Mouse (Mus musculus): ENCODE results near the gene Zfp961. TPM values are rescaled to one million over a fixed set of nuclear protein-coding genes. Genes with fewer than 3 reads are reported as not detected.
"Not testable (repeated sequence)": the region's sequence is repeated elsewhere in the genome, so short reads cannot be mapped to it uniquely, and the experiment has no call there.

Zfp961 gene
- polyA plus RNA-seq, 1 experiment, result 5.1 TPM

- peaks cover 3% of the 10 kb centered on the region for H3K27me3 ChIP-seq (ENCODE audit: control insufficient read depth, insufficient read depth, insufficient read length)
- no peak overlapping the region for H3ac ChIP-seq (ENCODE audit: control insufficient read depth, insufficient read length, low read depth)
- no peaks in the 10 kb centered on the region for H3K79me3 ChIP-seq (ENCODE audit: low read depth)
- no peaks in the 10 kb centered on the region for H3K36me3 ChIP-seq (ENCODE audit: control insufficient read depth, insufficient read depth)
- no peak overlapping the region for H3K4me3 ChIP-seq (ENCODE audit: insufficient read depth, poor library complexity, severe bottlenecking)
- TF ChIP-seq CTCF (IDR thresholded peaks at IDR 0.05; ENCODE audit: control insufficient read depth, insufficient read depth, insufficient read length) (no peak), FOSL1 (IDR thresholded peaks at IDR 0.05; ENCODE audit: insufficient read depth, low read length, poor library complexity, severe bottlenecking) (no peak), MAX (IDR thresholded peaks at IDR 0.05) (no peak), MYOD1 (IDR thresholded peaks at IDR 0.05; ENCODE audit: control insufficient read depth, insufficient read length, low read depth) (no peak), CEBPB (IDR thresholded peaks at IDR 0.05; ENCODE audit: low read depth) (no peak), MYOG (IDR thresholded peaks at IDR 0.05; ENCODE audit: control insufficient read depth, extremely low read depth, insufficient read length) (no peak), USF1 (IDR thresholded peaks at IDR 0.05; ENCODE audit: low read depth) (no peak)
- H3K79me2 ChIP-seq (ENCODE audit: control insufficient read depth, insufficient read depth), result no peaks in the 10 kb centered on the region
Measured at GRCm38 (mm10) chr8:72000223-72000622, 49.4 kb downstream of the Zfp961 start.

- Histone ChIP-seq H3K36me3 (ENCODE audit: control insufficient read depth, insufficient read depth) (no peaks in the 10 kb centered on the region), H3K27me3 (ENCODE audit: control insufficient read depth, insufficient read depth, insufficient read length) (peaks cover 3% of the 10 kb centered on the region), H3K79me2 (ENCODE audit: control insufficient read depth, insufficient read depth) (no peaks in the 10 kb centered on the region), H3K4me3 (ENCODE audit: insufficient read depth, poor library complexity, severe bottlenecking) (no peak overlapping the region), H3ac (ENCODE audit: control insufficient read depth, insufficient read length, low read depth) (no peak overlapping the region), H3K79me3 (ENCODE audit: low read depth) (no peaks in the 10 kb centered on the region)
- TF ChIP-seq FOSL1 (IDR thresholded peaks at IDR 0.05; ENCODE audit: insufficient read depth, low read length, poor library complexity, severe bottlenecking) (no peak), MYOD1 (IDR thresholded peaks at IDR 0.05; ENCODE audit: control insufficient read depth, insufficient read length, low read depth) (no peak), CEBPB (IDR thresholded peaks at IDR 0.05; ENCODE audit: low read depth) (no peak), MYOG (IDR thresholded peaks at IDR 0.05; ENCODE audit: control insufficient read depth, extremely low read depth, insufficient read length) (no peak), CTCF (IDR thresholded peaks at IDR 0.05; ENCODE audit: control insufficient read depth, insufficient read depth, insufficient read length) (no peak), MAX (IDR thresholded peaks at IDR 0.05) (no peak)
Measured at GRCm38 (mm10) chr8:72002942-72003341, 52.1 kb downstream of the Zfp961 start.

- H3K36me3 ChIP-seq (ENCODE audit: control insufficient read depth, insufficient read depth), result no peaks in the 10 kb centered on the region
- H3K79me3 ChIP-seq (ENCODE audit: low read depth), result no peaks in the 10 kb centered on the region
- no peaks in the 10 kb centered on the region for H3K79me2 ChIP-seq (ENCODE audit: control insufficient read depth, insufficient read depth)
- no peak for TF ChIP-seq CEBPB (IDR thresholded peaks at IDR 0.05; ENCODE audit: low read depth)
- no peak for TF ChIP-seq FOSL1 (IDR thresholded peaks at IDR 0.05; ENCODE audit: insufficient read depth, low read length, poor library complexity, severe bottlenecking)
- no peak for TF ChIP-seq CTCF (IDR thresholded peaks at IDR 0.05; ENCODE audit: control insufficient read depth, insufficient read depth, insufficient read length)
- no peak for TF ChIP-seq MYOD1 (IDR thresholded peaks at IDR 0.05; ENCODE audit: control insufficient read depth, insufficient read length, low read depth)
- TF ChIP-seq MAX (IDR thresholded peaks at IDR 0.05), result no peak
- no peak for TF ChIP-seq MYOG (IDR thresholded peaks at IDR 0.05; ENCODE audit: control insufficient read depth, extremely low read depth, insufficient read length)
- TF ChIP-seq USF1 (IDR thresholded peaks at IDR 0.05; ENCODE audit: low read depth), result no peak
- peaks cover 3% of the 10 kb centered on the region for H3K27me3 ChIP-seq (ENCODE audit: control insufficient read depth, insufficient read depth, insufficient read length)
- H3ac ChIP-seq (ENCODE audit: control insufficient read depth, insufficient read length, low read depth), result no peak overlapping the region
- H3K4me3 ChIP-seq (ENCODE audit: insufficient read depth, poor library complexity, severe bottlenecking), result no peak overlapping the region
Measured at GRCm38 (mm10) chr8:72005912-72006311, 55.1 kb downstream of the Zfp961 start.

DNA sequence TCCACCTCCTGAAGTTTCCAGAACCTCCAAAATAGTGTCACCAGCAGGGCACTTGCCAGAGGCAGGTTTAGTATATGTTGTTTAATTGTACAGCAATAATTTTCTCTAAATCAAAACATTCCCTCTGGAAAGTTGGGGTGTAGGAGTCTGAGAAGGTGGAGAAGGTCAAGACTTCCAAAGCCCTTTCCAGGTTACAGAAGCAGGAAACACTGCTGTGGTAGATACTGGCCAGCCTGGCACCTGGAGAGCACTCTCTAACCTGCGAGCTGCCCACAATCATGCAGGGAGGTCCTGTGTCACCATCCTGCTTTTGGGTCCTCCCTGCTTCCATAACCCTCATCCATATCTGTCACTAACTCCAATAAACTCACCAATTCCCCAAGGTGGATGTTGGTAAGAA lies 55.9 kb downstream of the Zfp961 start:
- H3K79me2 ChIP-seq (ENCODE audit: control insufficient read depth, insufficient read depth), result no peaks in the 10 kb centered on the region
- no peaks in the 10 kb centered on the region for H3K36me3 ChIP-seq (ENCODE audit: control insufficient read depth, insufficient read depth)
- H3ac ChIP-seq (ENCODE audit: control insufficient read depth, insufficient read length, low read depth), result no peak overlapping the region
- H3K27me3 ChIP-seq (ENCODE audit: control insufficient read depth, insufficient read depth, insufficient read length), result no peaks in the 10 kb centered on the region
- no peaks in the 10 kb centered on the region for H3K79me3 ChIP-seq (ENCODE audit: low read depth)
- no peak overlapping the region for H3K4me3 ChIP-seq (ENCODE audit: insufficient read depth, poor library complexity, severe bottlenecking)
- TF ChIP-seq CTCF (IDR thresholded peaks at IDR 0.05; ENCODE audit: control insufficient read depth, insufficient read depth, insufficient read length), result no peak
- TF ChIP-seq MAX (IDR thresholded peaks at IDR 0.05), result no peak
- no peak for TF ChIP-seq MYOD1 (IDR thresholded peaks at IDR 0.05; ENCODE audit: control insufficient read depth, insufficient read length, low read depth)
- TF ChIP-seq MYOG (IDR thresholded peaks at IDR 0.05; ENCODE audit: control insufficient read depth, extremely low read depth, insufficient read length), result no peak
- TF ChIP-seq FOSL1 (IDR thresholded peaks at IDR 0.05; ENCODE audit: insufficient read depth, low read length, poor library complexity, severe bottlenecking), result no peak
- TF ChIP-seq USF1 (IDR thresholded peaks at IDR 0.05; ENCODE audit: low read depth), result no peak
- TF ChIP-seq CEBPB (IDR thresholded peaks at IDR 0.05; ENCODE audit: low read depth), result no peak

DNA sequence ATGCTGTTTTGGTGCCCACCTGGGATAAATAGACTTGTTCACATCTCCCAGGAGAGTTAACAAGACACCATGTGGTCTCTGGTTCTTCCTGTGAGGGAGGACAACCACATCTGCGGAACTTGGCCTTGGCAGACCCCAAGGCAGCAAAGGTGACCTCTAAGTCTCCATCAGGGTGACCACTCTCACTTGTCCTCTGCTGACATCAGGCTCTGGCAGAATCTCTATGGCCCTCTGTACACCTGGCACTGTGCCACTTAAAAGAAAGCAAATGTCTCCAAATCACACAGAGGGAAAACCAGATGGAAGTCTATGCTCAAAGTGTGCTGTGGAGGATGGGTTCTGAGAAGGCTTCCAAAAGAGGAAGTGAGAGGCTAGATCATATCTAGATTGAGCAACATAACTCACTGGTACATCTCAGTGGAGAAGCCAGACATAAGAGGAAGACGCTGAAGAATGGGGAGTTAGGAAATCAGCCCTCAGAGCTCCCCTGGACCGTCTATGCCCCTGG lies 57.4 kb downstream of the Zfp961 start:
- no peaks in the 10 kb centered on the region for H3K27me3 ChIP-seq (ENCODE audit: control insufficient read depth, insufficient read depth, insufficient read length)
- no peaks in the 10 kb centered on the region for H3K79me3 ChIP-seq (ENCODE audit: low read depth)
- no peak overlapping the region for H3K4me3 ChIP-seq (ENCODE audit: insufficient read depth, poor library complexity, severe bottlenecking)
- TF ChIP-seq MYOG (IDR thresholded peaks at IDR 0.05; ENCODE audit: control insufficient read depth, extremely low read depth, insufficient read length) (no peak), MAX (IDR thresholded peaks at IDR 0.05) (no peak), MYOD1 (IDR thresholded peaks at IDR 0.05; ENCODE audit: control insufficient read depth, insufficient read length, low read depth) (no peak), CTCF (IDR thresholded peaks at IDR 0.05; ENCODE audit: control insufficient read depth, insufficient read depth, insufficient read length) (no peak), USF1 (IDR thresholded peaks at IDR 0.05; ENCODE audit: low read depth) (no peak), CEBPB (IDR thresholded peaks at IDR 0.05; ENCODE audit: low read depth) (no peak), FOSL1 (IDR thresholded peaks at IDR 0.05; ENCODE audit: insufficient read depth, low read length, poor library complexity, severe bottlenecking) (no peak)
- no peaks in the 10 kb centered on the region for H3K79me2 ChIP-seq (ENCODE audit: control insufficient read depth, insufficient read depth)
- H3K36me3 ChIP-seq (ENCODE audit: control insufficient read depth, insufficient read depth), result no peaks in the 10 kb centered on the region
- no peak overlapping the region for H3ac ChIP-seq (ENCODE audit: control insufficient read depth, insufficient read length, low read depth)

GRCm38 (mm10) chr8:72009473-72009872 lies 58.6 kb downstream of the Zfp961 start, which contains the start of gene Cyp4f18:
Cyp4f18 (minus strand) TSS chr8:72009626.
- Histone ChIP-seq H3K79me2 (ENCODE audit: control insufficient read depth, insufficient read depth) (no peaks in the 10 kb centered on the region), H3K27me3 (ENCODE audit: control insufficient read depth, insufficient read depth, insufficient read length) (no peaks in the 10 kb centered on the region), H3ac (ENCODE audit: control insufficient read depth, insufficient read length, low read depth) (no peak within 1 kb of the TSS), H3K4me3 (ENCODE audit: insufficient read depth, poor library complexity, severe bottlenecking) (no peak within 1 kb of the TSS), H3K79me3 (ENCODE audit: low read depth) (no peaks in the 10 kb centered on the region), H3K36me3 (ENCODE audit: control insufficient read depth, insufficient read depth) (no peaks in the 10 kb centered on the region)
- no peak for TF ChIP-seq FOSL1 (IDR thresholded peaks at IDR 0.05; ENCODE audit: insufficient read depth, low read length, poor library complexity, severe bottlenecking)
- no peak for TF ChIP-seq MAX (IDR thresholded peaks at IDR 0.05)

DNA sequence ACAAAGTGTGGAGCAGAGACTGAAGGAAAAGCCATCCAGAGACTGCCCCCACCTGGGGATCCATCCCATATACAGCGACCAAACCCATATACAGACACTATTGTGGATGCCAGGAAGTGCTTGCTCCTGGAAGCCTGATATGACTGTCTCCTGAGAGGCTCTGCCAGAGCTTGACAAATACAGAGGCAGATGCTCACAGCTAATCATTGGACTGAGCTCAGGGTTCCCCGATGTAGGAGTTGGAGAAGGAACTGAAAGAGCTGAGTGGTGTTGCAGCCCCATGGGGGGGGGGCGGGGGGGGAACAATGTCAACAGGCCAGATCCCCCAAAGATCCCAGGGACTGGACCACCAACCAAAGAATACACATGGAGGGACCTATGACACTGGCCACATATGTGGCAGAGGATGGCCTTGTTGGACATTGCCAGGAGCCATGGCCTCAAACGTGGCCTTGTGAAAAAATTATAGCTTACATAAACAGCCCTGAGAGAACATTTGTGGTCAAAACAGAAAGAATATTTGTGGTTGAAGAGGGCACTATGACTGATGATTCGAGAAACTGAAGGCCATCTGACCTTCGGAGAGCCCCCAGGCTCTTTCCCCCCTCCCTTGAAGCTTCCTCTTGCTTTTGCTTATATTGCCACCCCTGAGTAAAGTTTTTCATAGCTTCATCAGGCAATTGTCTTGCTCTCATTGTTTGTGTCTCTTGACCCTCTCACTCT lies 62.8 kb downstream of the Zfp961 start:
- H3K79me3 ChIP-seq (ENCODE audit: low read depth); H3K36me3 ChIP-seq (ENCODE audit: control insufficient read depth, insufficient read depth); H3ac ChIP-seq (ENCODE audit: control insufficient read depth, insufficient read length, low read depth); H3K4me3 ChIP-seq (ENCODE audit: insufficient read depth, poor library complexity, severe bottlenecking); H3K79me2 ChIP-seq (ENCODE audit: control insufficient read depth, insufficient read depth); H3K27me3 ChIP-seq (ENCODE audit: control insufficient read depth, insufficient read depth, insufficient read length): not testable (repeated sequence)

GRCm38 (mm10) chr8:72017339-72017738 lies 66.5 kb downstream of the Zfp961 start:
- not testable (repeated sequence) for H3K36me3 ChIP-seq (ENCODE audit: control insufficient read depth, insufficient read depth); H3K79me2 ChIP-seq (ENCODE audit: control insufficient read depth, insufficient read depth); H3K4me3 ChIP-seq (ENCODE audit: insufficient read depth, poor library complexity, severe bottlenecking); H3K27me3 ChIP-seq (ENCODE audit: control insufficient read depth, insufficient read depth, insufficient read length); H3ac ChIP-seq (ENCODE audit: control insufficient read depth, insufficient read length, low read depth); H3K79me3 ChIP-seq (ENCODE audit: low read depth)
